Mouse (Mus musculus) right cerebral cortex, postnatal 14 days (tissue): ENCODE results near the gene Fhl2.
A peak's percentile ranks its signal among the peaks of the same experiment; 100 is the strongest.
"Not testable (repeated sequence)": the region's sequence is repeated elsewhere in the genome, so short reads cannot be mapped to it uniquely, and the experiment has no call there.

ENCODE experiments used
- DNase-seq: peaks from one replicate; pipeline ENCODE4 v3.0.0; 2022

The Fhl2 gene

GRCm38 (mm10) chr1:43191078-43191477, 5.7 kb downstream of the Fhl2 start:
- DNase-seq, result no peak

DNA sequence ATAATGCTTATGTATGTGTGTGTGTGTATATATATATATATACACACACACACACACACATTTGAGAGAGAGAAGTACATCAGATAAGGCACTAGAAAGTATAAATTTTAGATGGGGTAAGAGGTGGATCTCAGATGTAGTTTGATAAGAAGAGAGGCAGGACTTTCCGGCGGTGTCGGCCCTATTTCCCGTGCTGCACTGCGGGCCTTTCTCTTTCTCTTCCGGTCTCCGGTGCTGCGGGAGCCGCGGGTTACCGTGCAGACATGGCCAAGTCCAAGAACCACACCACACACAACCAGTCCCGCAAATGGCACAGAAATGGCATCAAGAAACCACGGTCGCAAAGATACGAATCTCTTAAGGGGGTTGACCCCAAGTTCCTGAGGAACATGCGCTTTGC, 7.9 kb downstream of the Fhl2 start:
- not testable (repeated sequence) for DNase-seq

DNA sequence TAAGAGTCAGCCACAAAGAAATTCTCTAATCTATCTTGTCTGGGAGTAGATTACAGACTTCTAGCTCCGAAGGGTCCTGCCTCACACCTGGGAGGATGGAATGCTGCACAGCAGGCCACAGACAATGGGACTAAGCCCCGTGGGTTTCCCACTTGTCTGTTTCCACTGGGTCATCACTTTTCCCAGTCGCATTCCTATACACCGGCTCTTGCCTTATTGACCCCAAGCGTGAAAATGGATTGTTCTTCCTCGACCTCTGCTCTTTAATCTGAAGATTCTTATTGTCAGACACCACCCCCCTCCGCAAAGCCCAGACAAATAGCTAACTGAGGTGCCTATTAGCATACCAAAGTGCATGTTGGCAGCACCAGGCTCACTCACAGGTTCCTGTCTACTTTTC, 10.4 kb downstream of the Fhl2 start:
- DNase-seq, result no peak

DNA sequence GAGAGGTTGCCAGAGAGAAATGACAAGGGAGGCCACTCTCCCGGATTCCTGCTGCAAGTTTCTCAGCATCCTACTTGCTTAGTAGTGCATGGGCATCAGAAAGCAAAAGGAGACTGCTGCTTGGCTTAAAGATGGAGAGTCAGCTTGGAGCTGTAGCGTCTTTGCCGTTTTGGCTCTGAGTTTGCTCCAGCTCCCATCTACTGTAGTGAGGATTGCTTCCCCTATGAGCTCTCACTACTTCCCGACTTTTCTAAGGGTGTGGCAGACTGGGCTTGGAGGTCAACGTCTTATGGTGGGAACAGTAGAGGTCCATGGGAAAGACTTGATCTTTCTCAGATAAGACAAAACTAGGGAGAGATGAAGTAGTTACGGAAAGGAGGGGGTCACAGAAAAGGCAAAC, 15.9 kb downstream of the Fhl2 start:
- no peak for DNase-seq

DNA sequence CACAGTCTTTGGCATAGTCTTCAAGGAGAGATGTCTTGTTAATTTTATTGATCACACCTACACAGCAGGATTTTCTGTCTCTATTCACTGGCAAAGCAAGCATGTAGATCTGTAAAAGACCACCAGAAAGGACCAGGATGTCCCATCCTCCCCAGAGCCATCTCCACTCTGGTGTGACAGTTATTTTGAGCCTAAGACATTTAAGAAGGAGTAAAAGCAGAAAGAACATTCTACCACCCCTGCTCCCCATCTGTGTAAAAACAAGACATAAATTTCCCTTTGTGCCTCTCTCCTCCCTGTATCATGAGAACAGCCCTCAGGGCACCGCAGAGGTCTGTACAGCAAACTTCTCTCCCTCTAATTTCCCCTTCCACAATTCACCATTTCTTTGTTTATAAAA, 18.0 kb downstream of the Fhl2 start:
- no peak for DNase-seq

- DNase-seq, result no peak
These were observed 18.4 kb downstream of the Fhl2 start for GRCm38 (mm10) chr1:43178378-43178777.

GRCm38 (mm10) chr1:43173283-43174226, 23.2 kb downstream of the Fhl2 start:
- DNase-seq, result no peak

DNA sequence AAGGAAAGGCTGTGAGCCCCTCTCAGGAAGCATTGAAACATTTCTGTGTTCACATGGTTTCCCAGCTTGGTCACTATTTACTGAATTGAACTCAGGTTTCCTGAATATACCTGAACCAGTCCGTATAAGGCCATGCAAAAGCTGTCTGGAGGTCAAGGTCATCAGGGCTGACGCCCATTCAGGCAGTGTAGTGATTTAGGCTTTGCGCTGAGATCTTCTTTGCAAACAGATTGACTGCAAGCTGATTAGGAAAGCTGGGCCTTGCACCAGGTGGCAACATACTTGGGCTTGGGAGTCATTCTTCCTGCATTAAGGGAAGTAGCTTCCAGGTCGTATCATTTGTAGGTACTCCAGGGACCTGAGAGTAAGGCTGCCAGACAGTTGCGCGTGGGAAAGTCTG, 25.0 kb downstream of the Fhl2 start:
- no peak for DNase-seq

GRCm38 (mm10) chr1:43171093-43171492, 25.7 kb downstream of the Fhl2 start:
- no peak for DNase-seq

- no peak for DNase-seq
These were observed 27.1 kb downstream of the Fhl2 start for GRCm38 (mm10) chr1:43169661-43170060.

DNA sequence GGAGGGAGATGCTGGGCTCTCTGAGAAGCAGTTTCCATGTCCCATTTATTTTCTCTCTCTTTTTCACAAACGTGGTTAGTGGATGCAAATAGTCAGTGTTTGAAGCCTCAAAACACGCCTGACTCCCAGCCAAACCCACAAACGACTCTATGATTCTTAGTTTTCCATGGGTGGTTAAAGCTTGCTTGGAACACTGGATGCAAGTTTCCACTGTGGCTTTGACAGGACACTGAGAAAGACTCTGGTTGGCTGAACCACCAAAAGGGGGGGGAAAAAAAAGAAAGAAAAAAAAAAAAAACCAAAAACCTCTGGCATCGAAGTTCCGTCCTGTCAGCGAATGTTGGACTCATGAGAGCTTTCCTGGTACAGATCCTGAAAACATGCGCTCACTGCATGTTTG, 27.6 kb downstream of the Fhl2 start:
- no peak for DNase-seq

- no peak for DNase-seq
These were observed 28.2 kb downstream of the Fhl2 start for GRCm38 (mm10) chr1:43168618-43169017.

DNA sequence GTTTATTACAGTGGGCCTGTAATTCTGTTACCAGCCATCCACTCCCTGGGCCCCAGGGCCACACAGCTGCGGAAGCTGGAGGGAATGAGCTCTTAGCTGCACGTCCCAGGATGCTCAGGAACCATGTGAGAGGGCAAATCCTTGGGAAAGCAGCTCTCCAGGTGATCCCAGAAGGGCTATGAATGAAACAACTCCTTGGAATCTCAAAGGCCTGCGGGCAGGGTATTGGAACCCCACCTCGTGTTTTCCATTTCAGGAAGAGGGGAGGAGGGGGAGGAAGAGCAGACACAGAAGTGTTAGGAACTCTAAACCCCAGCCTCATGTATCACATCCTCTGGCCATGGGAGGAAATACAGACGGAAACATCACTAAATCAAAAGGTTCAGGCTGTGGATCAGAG, 28.8 kb downstream of the Fhl2 start:
- no peak for DNase-seq

DNA sequence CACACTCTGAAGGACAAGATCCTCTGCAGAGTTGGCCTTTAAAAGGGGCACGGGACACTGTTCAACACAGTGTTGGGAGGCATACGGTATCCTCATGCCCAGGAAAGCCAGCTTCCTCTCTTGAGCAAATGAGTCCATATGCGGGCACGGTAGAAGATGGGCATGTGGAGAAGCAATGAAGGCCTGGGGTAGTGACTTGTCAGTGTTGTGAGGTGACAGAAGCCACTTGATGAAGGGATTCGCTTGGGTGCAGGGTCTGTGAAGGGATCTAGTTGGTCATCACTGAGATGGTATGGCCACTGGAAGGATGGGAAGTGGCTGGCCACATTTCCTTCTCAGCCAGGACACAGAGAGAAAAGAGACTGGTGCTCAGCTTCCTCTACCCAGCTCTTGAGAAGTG, 32.2 kb downstream of the Fhl2 start:
- no peak for DNase-seq

DNA sequence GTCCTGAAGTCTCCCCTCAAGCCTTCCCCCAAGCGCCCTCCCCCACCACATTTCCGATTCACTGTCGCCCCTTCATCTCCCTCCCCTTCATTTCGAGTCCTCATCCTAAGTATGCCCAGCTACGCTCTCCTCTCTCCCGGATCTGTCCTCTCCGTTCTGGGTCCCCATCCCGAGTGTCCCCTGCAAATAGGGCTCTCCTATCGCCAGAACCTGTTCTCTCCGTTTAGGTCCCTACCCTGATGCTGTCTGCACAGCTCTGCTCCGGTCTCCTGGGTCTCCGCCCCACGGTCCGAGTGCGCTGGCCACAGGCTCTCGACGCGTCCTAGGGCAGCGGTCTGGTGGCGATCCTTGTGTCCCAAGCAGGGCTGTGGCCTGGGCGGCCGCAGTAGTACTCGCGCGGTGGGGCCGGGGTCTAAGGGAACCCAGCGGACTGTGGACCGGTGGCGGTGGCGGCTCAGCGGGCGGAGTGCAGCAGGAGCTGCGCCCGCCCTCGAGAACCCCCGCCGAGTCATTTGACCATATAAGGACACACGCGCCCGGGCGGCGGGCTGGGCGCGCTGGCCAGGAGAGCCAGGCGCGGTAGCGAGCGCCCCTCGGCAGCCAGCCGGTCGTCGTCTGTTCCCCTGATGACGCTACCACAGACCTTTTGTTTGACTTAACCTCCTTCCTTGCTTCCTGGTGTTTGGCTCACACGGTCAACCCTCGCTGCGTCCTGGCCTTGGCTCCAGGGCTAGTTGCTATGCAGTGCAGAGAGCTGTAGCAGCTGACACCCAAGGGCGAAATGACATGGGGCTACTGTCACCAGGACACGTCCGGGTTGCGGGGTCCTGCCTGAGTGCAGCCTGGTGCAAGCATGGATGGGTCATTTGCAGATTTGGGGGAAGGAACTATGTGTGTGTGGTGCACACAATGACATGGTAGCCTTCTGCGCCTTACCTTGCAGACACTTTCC, 33.0 kb downstream of the Fhl2 start:
- DNase-seq, result peak; percentile 75

DNA sequence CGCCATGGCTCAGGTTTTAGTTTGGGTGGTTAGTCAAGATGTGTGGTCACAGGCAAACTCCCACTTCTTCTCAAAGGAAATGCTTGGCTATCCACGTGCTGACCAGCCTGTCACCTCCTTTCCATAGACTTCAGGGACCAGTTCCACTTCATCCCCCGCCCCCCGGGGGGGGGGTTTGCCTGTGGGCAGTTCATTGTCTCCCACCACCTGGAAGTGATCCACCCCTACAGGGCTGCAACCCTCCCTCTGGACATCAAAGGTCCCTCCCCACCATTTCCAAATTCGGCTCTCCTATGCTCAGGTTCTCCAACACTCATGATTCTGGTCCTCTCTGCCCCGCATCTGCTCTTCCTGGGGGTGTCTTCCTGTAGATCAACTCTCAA, 33.7 kb downstream of the Fhl2 start:
- no peak for DNase-seq

DNA sequence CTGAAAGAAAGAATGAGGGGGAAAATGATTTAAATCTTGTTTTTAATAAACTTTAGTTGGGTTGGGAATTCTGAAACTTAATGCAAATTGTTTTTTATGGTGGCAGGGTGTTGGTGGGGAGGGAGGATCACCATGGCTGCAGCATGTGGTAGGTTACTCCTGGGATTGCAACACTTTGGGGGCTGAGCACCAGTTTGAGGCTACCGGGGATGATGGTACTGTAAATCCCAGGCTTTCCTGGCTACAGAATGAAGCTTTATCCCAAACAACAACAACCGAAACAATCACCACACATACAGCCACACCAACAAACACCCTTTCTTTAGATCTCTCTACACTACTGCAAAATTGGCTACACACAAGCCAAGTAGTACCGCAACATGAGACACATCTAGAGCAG, 34.4 kb downstream of the Fhl2 start:
- DNase-seq, result no peak

DNA sequence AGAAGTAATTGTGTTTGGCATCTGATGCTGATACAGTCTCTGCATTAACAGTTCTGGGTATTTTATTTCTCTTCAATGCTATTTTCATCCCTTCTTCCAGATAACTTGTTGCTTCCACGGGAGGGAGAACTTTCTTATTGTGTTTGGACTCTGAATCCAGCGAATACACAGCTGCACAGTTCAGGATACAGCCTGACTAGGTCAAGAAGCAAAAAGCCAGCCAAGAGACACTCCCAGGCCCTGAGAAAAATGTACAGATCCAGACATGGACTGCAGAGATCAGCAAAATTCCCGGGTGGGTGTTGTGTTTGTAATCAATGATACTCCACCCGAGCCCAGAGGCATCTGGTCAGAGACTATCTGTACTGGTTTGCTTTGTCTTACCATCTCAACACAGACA, 37.4 kb downstream of the Fhl2 start:
- DNase-seq, result no peak

DNA sequence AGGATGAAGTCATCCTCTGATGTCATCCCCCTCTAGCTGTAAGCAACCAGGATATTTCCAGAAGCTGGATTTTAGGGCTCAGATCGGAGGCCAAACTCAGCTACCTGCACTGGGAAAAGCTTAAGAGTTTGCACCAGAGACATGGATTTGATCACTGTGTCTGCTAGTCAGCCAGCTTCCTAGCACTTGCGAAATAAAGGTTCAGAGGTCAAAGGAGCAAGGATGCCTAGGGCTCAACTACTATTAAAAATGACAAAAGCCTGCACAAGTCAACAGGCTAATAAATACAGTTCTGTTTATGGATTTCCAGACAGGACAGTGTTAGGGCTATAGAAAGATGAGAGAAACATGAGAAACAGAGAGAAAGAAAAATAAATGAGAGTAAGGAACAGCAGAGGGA, 38.9 kb downstream of the Fhl2 start:
- DNase-seq, result no peak

DNA sequence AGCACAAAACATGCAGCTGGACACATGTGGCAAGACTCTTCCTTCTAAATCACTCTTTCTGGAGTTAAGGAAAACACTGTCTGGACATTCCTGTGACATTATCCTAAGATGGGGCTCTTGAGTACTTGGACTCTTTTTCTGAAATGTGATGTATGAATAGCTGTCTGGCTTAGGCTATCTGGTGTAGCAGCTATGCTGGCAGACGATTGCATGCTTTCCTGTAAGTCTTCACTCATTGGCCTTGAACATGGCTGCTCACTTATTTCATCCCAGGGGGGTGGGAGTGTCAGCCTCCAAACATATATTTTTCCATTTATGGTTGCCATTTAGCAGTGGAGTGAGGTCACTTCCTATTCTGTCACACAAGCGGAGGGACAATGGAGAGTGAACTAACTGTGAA, 42.3 kb downstream of the Fhl2 start:
- no peak for DNase-seq

GRCm38 (mm10) chr1:43153538-43153937, 43.2 kb downstream of the Fhl2 start:
- no peak for DNase-seq

GRCm38 (mm10) chr1:43152626-43153025, 44.2 kb downstream of the Fhl2 start:
- DNase-seq, result no peak

GRCm38 (mm10) chr1:43150225-43150624, 46.6 kb downstream of the Fhl2 start:
- DNase-seq, result no peak

GRCm38 (mm10) chr1:43147474-43147873, 49.3 kb downstream of the Fhl2 start:
- DNase-seq, result no peak
